Mouse (Mus musculus): ENCODE results near the gene Slc29a3.

Slc29a3 gene

GRCm38 (mm10) chr10:60752040-60753020, at the start of gene Slc29a3:
Slc29a3 (minus strand) TSS chr10:60752794.
- DNase-seq (ENCODE audit: low read depth, low spot score), result peak; percentile 97

GRCm38 (mm10) chr10:60801898-60802412, 49.4 kb upstream of the Slc29a3 start:
- no peak for DNase-seq (ENCODE audit: low read depth, low spot score)

GRCm38 (mm10) chr10:60801168-60801897, 48.7 kb upstream of the Slc29a3 start:
- DNase-seq (ENCODE audit: low read depth, low spot score), result no peak

GRCm38 (mm10) chr10:60800295-60801167, 47.9 kb upstream of the Slc29a3 start:
- DNase-seq (ENCODE audit: low read depth, low spot score), result no peak

GRCm38 (mm10) chr10:60797682-60798422, 45.3 kb upstream of the Slc29a3 start:
- no peak for DNase-seq (ENCODE audit: low read depth, low spot score)

- DNase-seq (ENCODE audit: low read depth, low spot score), result no peak
Measured at GRCm38 (mm10) chr10:60796474-60796873, 43.9 kb upstream of the Slc29a3 start.

GRCm38 (mm10) chr10:60796028-60796427, 43.4 kb upstream of the Slc29a3 start:
- no peak for DNase-seq (ENCODE audit: low read depth, low spot score)

- no peak for DNase-seq (ENCODE audit: low read depth, low spot score)
Measured at GRCm38 (mm10) chr10:60794792-60795191, 42.2 kb upstream of the Slc29a3 start.

GRCm38 (mm10) chr10:60794374-60794773, 41.8 kb upstream of the Slc29a3 start:
- DNase-seq (ENCODE audit: low read depth, low spot score), result no peak

- no peak for DNase-seq (ENCODE audit: low read depth, low spot score)
Measured at GRCm38 (mm10) chr10:60792841-60793240, 40.2 kb upstream of the Slc29a3 start.

GRCm38 (mm10) chr10:60792365-60792764, 39.8 kb upstream of the Slc29a3 start:
- no peak for DNase-seq (ENCODE audit: low read depth, low spot score)

GRCm38 (mm10) chr10:60790912-60791311, 38.3 kb upstream of the Slc29a3 start:
- no peak for DNase-seq (ENCODE audit: low read depth, low spot score)

- no peak for DNase-seq (ENCODE audit: low read depth, low spot score)
Measured at GRCm38 (mm10) chr10:60787303-60788074, 34.9 kb upstream of the Slc29a3 start.

- DNase-seq (ENCODE audit: low read depth, low spot score), result peak; percentile 81
Measured at GRCm38 (mm10) chr10:60783608-60784007, 31.0 kb upstream of the Slc29a3 start.

- peak; percentile 91 for DNase-seq (ENCODE audit: low read depth, low spot score)
Measured at GRCm38 (mm10) chr10:60779628-60780027, 27.0 kb upstream of the Slc29a3 start.

- peak; percentile 78 for DNase-seq (ENCODE audit: low read depth, low spot score)
Measured at GRCm38 (mm10) chr10:60778542-60778941, 25.9 kb upstream of the Slc29a3 start.

- DNase-seq (ENCODE audit: low read depth, low spot score), result peak; percentile 85
Measured at GRCm38 (mm10) chr10:60775473-60775872, 22.9 kb upstream of the Slc29a3 start.

GRCm38 (mm10) chr10:60774616-60775015, 22.0 kb upstream of the Slc29a3 start:
- peak; percentile 86 for DNase-seq (ENCODE audit: low read depth, low spot score)

GRCm38 (mm10) chr10:60770855-60771254, 18.3 kb upstream of the Slc29a3 start:
- no peak for DNase-seq (ENCODE audit: low read depth, low spot score)

- peak; percentile 84 for DNase-seq (ENCODE audit: low read depth, low spot score)
Measured at GRCm38 (mm10) chr10:60768614-60769013, 16.0 kb upstream of the Slc29a3 start.
